Mouse (Mus musculus) kidney, embryonic 16.5 days (tissue): ENCODE measurements around the gene Tgfbr3. TPM values are rescaled to one million over a fixed set of nuclear protein-coding genes. Genes with fewer than 3 reads are reported as not detected.

Source experiments
- ATAC-seq: fragments of 200-750 bp; cut with Nextera tagmentation; 2 replicates; pipeline ENCODE4 v1.8.0; 2017; ENCODE audit warnings: moderate TSS enrichment; ENCODE audit not compliant: low FRiP score, low TSS enrichment
- H3K27ac ChIP-seq: fragments of 300-500 bp; sonication (generic); 2 replicates; pipeline ENCODE4 v1.5.1; 2014; ENCODE audit warnings: low read length
- H3K27me3 ChIP-seq: fragments of 300-500 bp; sonication (generic); 2 replicates; pipeline ENCODE4 v1.6.1; 2014; ENCODE audit warnings: low read length, control low read depth, mixed read lengths; ENCODE audit not compliant: insufficient read depth
- H3K36me3 ChIP-seq: fragments of 300-500 bp; sonication (generic); 2 replicates; pipeline ENCODE4 v1.6.1; 2014; ENCODE audit warnings: low read length, control low read depth, mixed read lengths; ENCODE audit not compliant: insufficient read depth
- H3K4me1 ChIP-seq: fragments of 300-500 bp; sonication (generic); 2 replicates; pipeline ENCODE4 v1.6.1; 2014; ENCODE audit warnings: low read length, control low read depth, mixed read lengths; ENCODE audit not compliant: insufficient read depth
- H3K4me2 ChIP-seq: fragments of 300-500 bp; sonication (generic); replicated peaks from 2 replicates; pipeline ENCODE4 v1.6.1; 2014; ENCODE audit warnings: low read depth, low read length
- H3K4me3 ChIP-seq: fragments of 300-500 bp; sonication (generic); 2 replicates; pipeline ENCODE4 v1.5.1; 2014; ENCODE audit warnings: mild to moderate bottlenecking, low read length
- H3K9ac ChIP-seq: fragments of 300-500 bp; sonication (generic); replicated peaks from 2 replicates; pipeline ENCODE4 v1.6.1; 2014; ENCODE audit warnings: low read length
- H3K9me3 ChIP-seq: fragments of 300-500 bp; sonication (generic); 2 replicates; pipeline ENCODE4 v1.6.1; 2016; ENCODE audit warnings: low read length, control low read depth
- whole genome bisulfite sequencing: fragments of 180-500 bp; shearing (Covaris S2); extraction: QIAGEN DNeasy Blood & Tissue Kit; methylation state at CpG from one replicate; pipeline ENCODE4 v1.1.7; 2014; 5-methylcytosine and 5-hydroxymethylcytosine counted together
- polyA plus RNA-seq: library from polyadenylated mRNA; unstranded; fragments of >200 nt; fragmentation: Nextera tagmentation; extraction: Ambion mirVana; gene quantifications from 2 replicates; pipeline ENCODE4 v1.2.1, GENCODE M21; 2015

The Tgfbr3 gene
- polyA plus RNA-seq, 1 experiment from 2014 or later = 17.3 TPM

GRCm38 (mm10) chr5:107263836-107264235, 25.6 kb downstream of the Tgfbr3 start:
- 93% methylated on average over 3 of the region's 3 CpGs for WGBS
- no peak for ATAC-seq
- Histone ChIP-seq H3K4me3 (no peak overlapping the region), H3K9ac (no peak overlapping the region), H3K4me1 (peaks cover 14% of the 10 kb centered on the region), H3K27ac (no peak overlapping the region), H3K9me3 (peaks cover 3% of the 10 kb centered on the region; the same call in 1 of the 2 replicates), H3K27me3 (no peaks in the 10 kb centered on the region), H3K4me2 (no peak overlapping the region), H3K36me3 (peaks cover 4% of the 10 kb centered on the region; the same call in 1 of the 2 replicates)

GRCm38 (mm10) chr5:107261930-107262329, 27.5 kb downstream of the Tgfbr3 start:
- H3K4me3 ChIP-seq = no peak overlapping the region
- no peak for ATAC-seq
- H3K27me3 ChIP-seq = no peaks in the 10 kb centered on the region
- no peak overlapping the region for H3K27ac ChIP-seq
- H3K4me1 ChIP-seq = 0 out of 2 replicates have a peak, but pooled peaks cover 4% of the 10 kb centered on the region
- H3K9me3 ChIP-seq = peaks cover 3% of the 10 kb centered on the region; the same call in 1 of the 2 replicates
- H3K4me2 ChIP-seq = no peak overlapping the region
- peaks cover 7% of the 10 kb centered on the region; the same call in 1 of the 2 replicates for H3K36me3 ChIP-seq
- 80% methylated on average over 6 of the region's 6 CpGs for WGBS
- H3K9ac ChIP-seq = no peak overlapping the region

- Histone ChIP-seq H3K4me1 (0 out of 2 replicates have a peak, but pooled peaks cover 4% of the 10 kb centered on the region), H3K36me3 (peaks cover 7% of the 10 kb centered on the region; the same call in 1 of the 2 replicates), H3K27me3 (no peaks in the 10 kb centered on the region), H3K4me2 (no peak overlapping the region), H3K9me3 (peaks cover 3% of the 10 kb centered on the region; the same call in 1 of the 2 replicates), H3K27ac (no peak overlapping the region), H3K9ac (no peak overlapping the region), H3K4me3 (no peak overlapping the region)
- no peak for ATAC-seq
- 77% methylated on average over 10 of the region's 10 CpGs for WGBS
Measured at GRCm38 (mm10) chr5:107260708-107261495, 28.5 kb downstream of the Tgfbr3 start.

- Histone ChIP-seq H3K27ac (no peak overlapping the region), H3K36me3 (peaks cover 7% of the 10 kb centered on the region), H3K27me3 (no peaks in the 10 kb centered on the region), H3K4me1 (0 out of 2 replicates have a peak, but pooled peaks cover 4% of the 10 kb centered on the region), H3K4me3 (no peak overlapping the region), H3K9ac (no peak overlapping the region), H3K4me2 (no peak overlapping the region), H3K9me3 (peaks cover 7% of the 10 kb centered on the region; the same call in 1 of the 2 replicates)
- 76% methylated on average over 4 of the region's 4 CpGs for WGBS
- no peak for ATAC-seq
Measured at GRCm38 (mm10) chr5:107259487-107260040, 29.9 kb downstream of the Tgfbr3 start.

GRCm38 (mm10) chr5:107253395-107253794, 36.0 kb downstream of the Tgfbr3 start:
- Histone ChIP-seq H3K4me3 (no peak overlapping the region), H3K27me3 (no peaks in the 10 kb centered on the region), H3K9ac (no peak overlapping the region), H3K4me1 (peaks cover 15% of the 10 kb centered on the region), H3K36me3 (peaks cover 3% of the 10 kb centered on the region; the same call in 1 of the 2 replicates), H3K4me2 (no peak overlapping the region), H3K9me3 (peaks cover 10% of the 10 kb centered on the region), H3K27ac (no peak overlapping the region)
- no peak for ATAC-seq
- 84% methylated on average over 3 of the region's 3 CpGs for WGBS

GRCm38 (mm10) chr5:107252435-107252834, 37.0 kb downstream of the Tgfbr3 start:
- Histone ChIP-seq H3K9ac (no peak overlapping the region), H3K4me3 (no peak overlapping the region)
- no peak for ATAC-seq

GRCm38 (mm10) chr5:107251751-107252305, 37.6 kb downstream of the Tgfbr3 start:
- peaks cover 3% of the 10 kb centered on the region; the same call in 1 of the 2 replicates for H3K36me3 ChIP-seq
- no peak overlapping the region for H3K4me2 ChIP-seq
- H3K27ac ChIP-seq = peak overlapping the region; percentile 6; the same call in 1 of the 2 replicates
- WGBS = 18% methylated on average over 3 of the region's 3 CpGs
- no peaks in the 10 kb centered on the region for H3K27me3 ChIP-seq
- 0 out of 2 replicates have a peak, but pooled peaks have one; percentile 51 for ATAC-seq
- H3K9me3 ChIP-seq = peaks cover 10% of the 10 kb centered on the region
- no peak overlapping the region for H3K4me3 ChIP-seq
- peaks cover 15% of the 10 kb centered on the region for H3K4me1 ChIP-seq
- H3K9ac ChIP-seq = no peak overlapping the region

More at GRCm38 (mm10) chr5:107252435-107252834, 37.0 kb downstream of the Tgfbr3 start:
- H3K27ac ChIP-seq = no peak overlapping the region
- 61% methylated on average over 1 of the region's 1 CpGs for WGBS
- H3K4me2 ChIP-seq = no peak overlapping the region
- H3K9me3 ChIP-seq = peaks cover 10% of the 10 kb centered on the region
- peaks cover 3% of the 10 kb centered on the region; the same call in 1 of the 2 replicates for H3K36me3 ChIP-seq
- no peaks in the 10 kb centered on the region for H3K27me3 ChIP-seq
- peaks cover 15% of the 10 kb centered on the region for H3K4me1 ChIP-seq

- Histone ChIP-seq H3K9ac (no peak overlapping the region), H3K36me3 (peaks cover 3% of the 10 kb centered on the region; the same call in 1 of the 2 replicates), H3K27me3 (no peaks in the 10 kb centered on the region), H3K4me1 (peaks cover 15% of the 10 kb centered on the region), H3K9me3 (peaks cover 10% of the 10 kb centered on the region), H3K27ac (no peak overlapping the region), H3K4me2 (peak overlapping the region; percentile 19; the same call in 1 of the 2 replicates), H3K4me3 (no peak overlapping the region)
- ATAC-seq = peak; percentile 69
- 33% methylated on average over 19 of the region's 19 CpGs for WGBS
Measured at GRCm38 (mm10) chr5:107250548-107251272, 38.7 kb downstream of the Tgfbr3 start.

- Histone ChIP-seq H3K4me1 (peaks cover 15% of the 10 kb centered on the region), H3K27ac (no peak overlapping the region), H3K9me3 (peaks cover 6% of the 10 kb centered on the region; the same call in 1 of the 2 replicates), H3K9ac (no peak overlapping the region), H3K4me3 (no peak overlapping the region), H3K36me3 (peaks cover 3% of the 10 kb centered on the region; the same call in 1 of the 2 replicates), H3K4me2 (no peak overlapping the region), H3K27me3 (no peaks in the 10 kb centered on the region)
- 88% methylated on average over 6 of the region's 6 CpGs for WGBS
- no peak for ATAC-seq
Measured at GRCm38 (mm10) chr5:107248732-107249131, 40.7 kb downstream of the Tgfbr3 start.
